Mouse (Mus musculus) MEL-GATA-1-ER (cell line): Measurements from ENCODE around the gene Mrpl23.

Source experiments
- DNase-seq: peaks from one replicate; pipeline ENCODE4 v3.0.0-alpha.2; 2012; ENCODE audit warnings: low read depth; ENCODE audit errors: extremely low read depth

Mrpl23 gene

DNA sequence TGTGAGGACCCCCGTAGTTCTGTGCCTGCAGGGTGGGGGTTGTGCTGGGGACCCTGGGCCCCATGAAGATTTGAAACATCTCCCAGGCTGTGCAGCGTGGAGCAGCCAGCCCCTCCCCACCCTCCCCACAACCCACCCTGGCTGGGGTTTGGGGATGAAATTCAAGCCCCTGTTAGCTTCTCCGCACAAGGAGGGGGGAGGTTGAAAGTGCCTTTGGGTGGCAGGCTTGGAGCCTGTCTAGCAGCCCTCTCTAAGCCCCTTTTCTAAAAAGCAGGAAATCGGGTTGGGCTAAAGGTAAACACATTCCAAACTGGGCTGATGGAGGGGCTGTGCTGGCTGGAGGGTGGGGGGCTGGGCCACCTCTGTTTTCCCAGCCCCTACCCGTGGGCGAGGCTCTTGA, 40.5 kb downstream of the Mrpl23 start:
- DNase-seq = no peak

DNA sequence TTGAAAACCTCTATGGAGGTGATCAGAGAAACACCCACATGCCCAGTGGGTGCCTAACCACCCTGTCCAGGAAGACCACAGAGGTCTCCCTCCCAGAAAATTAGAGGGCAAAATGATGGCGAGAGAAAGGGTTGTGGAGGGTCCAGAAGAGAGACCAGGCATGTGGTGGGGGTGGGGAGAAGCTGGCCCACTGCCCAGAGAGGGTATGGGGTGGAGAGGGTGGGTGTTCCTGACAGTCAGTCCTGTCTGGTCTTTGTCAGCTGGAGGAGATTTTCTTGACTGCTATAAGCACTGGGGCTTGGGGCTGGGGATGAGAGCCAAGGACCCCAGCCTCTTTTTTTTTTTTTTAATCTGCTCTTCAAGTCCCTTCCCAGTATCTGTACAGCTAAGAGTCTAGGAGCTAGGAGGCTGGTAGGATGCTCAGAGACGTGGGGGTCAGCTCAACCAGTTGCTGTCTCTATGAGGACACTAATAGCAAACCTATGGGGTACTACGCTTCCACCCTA, 41.7 kb downstream of the Mrpl23 start:
- no peak for DNase-seq

DNA sequence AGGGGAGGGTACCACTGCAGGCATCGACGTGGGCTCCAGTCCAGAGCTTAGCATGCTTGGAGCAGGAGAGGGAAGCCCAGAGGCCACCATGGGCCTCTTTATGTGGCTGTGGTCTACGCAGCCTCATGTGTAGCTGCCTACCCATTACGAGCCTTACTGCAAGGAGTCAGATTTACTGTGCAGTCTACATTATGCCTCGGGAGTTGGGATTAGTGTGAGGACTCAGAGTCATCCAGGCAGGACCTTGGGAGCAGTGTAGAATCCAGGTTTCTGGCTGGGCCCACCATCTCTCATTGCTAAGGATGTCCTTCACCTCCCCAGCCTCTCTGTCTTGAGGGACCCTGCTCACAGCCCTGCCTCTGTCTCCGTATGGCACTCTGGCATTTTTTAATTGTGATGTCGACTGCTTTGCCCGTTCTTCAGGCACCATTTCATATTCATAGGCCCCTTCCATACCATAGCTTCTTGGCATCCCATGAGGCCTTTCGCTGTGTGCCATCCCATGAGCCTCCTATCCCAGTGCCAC, 42.4 kb downstream of the Mrpl23 start:
- DNase-seq = no peak

DNA sequence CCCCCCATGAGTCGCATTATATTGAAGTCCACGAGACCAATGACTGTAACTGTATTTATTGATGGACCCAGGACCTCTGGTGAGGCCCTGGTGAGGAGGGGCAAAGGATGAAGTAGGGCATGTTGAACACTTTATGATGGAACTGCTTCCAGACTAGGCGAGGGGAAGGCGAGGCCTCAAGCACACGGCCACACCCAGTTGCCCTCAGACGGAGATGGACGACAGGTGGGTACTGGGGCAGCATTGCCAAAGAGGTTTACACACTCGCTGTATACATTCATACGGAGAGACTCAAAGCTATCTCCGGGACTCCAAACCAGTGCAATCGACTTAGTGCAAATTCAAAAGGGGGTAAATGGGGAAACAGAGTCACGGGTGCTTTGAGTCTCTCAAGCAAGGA, 43.0 kb downstream of the Mrpl23 start:
- no peak for DNase-seq

DNA sequence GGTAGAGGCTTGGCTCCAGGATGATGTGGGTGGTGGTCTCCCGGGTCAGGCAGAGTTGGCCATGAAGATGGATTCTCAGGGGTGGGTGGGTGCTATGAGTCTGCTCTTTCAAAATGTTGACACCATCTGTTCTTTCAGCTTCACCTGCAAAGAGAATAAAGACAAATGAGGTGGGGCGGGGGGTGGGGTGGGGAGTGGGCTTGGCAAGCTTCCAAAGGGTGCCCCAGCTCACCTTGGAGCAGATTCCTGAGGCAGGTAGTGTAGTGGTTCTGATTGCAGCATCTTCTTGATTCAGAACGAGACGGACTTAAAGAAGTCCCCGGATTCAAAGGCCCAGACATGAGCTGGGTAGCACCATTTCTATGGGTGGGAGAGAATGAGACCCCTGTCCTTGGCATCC, 43.5 kb downstream of the Mrpl23 start:
- DNase-seq = no peak

DNA sequence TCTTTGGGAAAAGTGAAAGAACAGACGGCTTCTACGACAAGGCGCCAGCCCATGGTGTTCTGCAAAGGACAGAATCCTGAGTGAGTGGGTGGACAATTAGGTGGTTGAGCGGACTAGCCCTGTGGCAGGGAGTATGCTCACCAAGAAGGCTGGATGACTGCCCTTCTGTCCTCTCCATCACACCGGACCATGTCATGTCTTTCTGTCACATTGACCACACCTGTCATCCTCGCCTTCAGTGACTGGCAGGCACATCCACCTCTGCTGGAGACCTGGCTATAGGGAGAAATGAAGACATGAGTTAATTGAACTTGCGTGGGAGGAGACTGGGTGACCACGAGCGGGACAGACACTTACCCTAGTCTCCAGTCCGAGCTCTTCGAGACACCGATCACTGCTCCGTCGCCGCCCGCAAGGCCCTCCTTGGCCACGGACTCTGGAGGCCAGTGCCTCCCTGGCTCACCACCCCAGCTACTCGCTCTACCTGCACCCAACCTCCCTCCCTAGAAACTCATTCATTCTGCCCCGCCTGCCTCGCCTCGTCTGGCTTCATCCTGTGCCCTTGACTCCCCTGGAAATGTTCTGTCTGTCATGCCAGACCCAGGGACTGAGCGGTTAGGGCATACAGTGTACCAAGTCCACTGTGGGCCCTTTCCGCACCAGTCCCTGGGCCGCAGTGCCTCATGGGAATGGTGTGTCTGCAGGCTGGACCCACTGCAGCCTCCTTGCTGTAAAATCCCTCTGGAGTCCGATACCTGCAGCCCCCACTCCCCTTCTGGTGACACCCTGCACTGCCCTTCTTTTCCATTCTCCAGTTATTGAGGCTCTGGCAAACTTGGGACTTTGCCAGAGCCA, 44.2 kb downstream of the Mrpl23 start:
- DNase-seq = no peak

DNA sequence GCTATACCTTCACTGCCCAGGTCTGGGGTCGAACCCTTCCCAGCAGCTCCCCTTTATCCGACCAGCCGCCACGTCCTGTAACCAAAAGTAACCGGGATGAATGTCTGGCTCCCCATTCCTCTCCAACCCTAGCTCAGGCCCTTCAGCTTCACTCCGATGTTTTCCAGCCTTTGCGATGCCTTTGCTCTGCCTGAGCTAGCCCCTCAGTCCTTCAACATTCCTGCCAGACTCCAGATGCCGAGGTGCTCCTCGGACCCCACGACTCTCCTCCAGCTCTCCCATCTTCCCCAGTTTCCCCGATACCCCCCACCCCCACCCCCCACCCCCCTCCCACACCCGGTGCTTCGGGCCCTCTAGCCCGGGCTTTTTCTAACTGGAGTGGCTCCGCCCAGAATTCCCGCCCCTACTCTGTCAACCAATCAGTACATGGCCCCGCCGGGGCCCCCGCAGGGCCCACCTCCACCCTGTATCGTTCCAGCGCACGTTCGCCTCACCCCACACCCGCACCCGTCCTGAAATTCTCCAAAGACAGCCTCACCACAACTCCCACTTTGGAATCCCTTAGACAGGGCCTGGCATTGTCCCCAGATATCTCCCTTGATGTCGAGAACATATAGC, 45.4 kb downstream of the Mrpl23 start:
- no peak for DNase-seq

DNA sequence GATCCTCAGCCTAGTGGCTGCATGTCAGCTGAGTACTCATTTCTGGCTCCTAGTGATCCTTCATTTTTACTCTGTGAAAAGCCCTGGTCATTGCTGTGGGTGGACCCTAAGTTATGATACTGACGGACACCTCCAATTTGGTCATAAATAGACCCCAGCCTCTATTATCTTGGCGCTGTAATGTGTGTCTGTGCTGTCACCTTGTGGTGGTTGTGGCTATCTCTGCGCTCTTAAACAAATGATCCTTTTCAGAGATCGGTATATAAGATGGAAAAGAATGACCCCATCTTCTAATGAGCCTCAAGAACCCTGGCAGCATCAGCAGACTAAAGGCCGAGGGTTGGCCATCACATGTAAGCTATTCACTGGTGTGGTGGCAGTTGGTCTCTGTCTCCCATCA, 46.6 kb downstream of the Mrpl23 start:
- DNase-seq = no peak

DNA sequence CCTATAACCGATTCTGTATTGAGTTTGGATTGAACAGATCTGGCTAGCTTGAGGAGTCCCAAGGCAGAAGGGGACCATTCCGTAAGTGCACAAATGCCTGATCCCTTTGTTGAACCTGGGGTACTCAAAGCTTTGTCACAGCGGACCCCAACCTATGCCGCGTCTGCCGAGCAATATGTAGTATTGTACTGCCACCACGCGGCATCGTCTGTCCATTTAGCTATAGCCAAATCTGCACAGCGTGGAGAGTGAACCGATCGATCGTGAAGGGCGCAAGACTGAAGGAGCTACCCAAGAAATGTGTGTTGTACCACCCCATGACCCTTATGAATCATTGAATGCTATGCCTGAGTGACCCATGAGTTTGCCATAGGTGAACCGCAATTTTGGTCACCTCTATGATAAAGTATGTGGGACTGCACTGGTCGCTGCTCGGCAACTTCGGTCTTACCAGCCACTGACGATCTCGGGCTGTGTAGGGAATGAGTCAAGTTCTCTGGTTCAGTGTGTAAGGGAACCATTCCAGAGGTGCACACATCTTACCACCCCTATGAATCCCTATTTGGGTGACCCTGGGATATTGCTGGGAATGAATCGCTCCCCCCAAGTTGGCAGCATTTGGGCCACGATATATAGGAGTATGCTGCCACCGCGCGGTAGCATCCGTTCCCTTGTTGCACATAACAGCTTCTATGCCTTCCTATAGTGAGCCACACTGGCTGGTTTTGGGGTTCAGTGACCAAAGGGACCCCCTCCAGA, 47.8 kb downstream of the Mrpl23 start:
- no peak for DNase-seq

DNA sequence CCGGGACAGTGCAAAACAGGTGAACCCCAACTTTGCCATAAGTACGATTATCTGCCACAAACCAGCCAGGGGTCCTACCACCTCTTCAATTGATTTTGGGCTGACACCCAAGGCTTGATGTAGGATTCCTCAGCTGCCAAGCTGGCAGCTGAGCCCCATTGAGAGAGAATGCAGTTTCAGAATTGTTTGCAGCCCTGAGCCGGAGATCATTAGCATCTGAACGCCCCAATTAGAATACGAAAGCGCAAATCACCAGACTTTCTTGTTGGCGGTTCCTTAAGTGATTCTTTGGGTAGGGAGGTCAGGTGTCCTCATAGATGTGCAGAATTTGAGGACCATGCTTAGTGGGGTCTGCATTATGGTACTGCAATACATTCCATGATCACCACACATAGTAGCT, 48.7 kb downstream of the Mrpl23 start:
- no peak for DNase-seq

DNA sequence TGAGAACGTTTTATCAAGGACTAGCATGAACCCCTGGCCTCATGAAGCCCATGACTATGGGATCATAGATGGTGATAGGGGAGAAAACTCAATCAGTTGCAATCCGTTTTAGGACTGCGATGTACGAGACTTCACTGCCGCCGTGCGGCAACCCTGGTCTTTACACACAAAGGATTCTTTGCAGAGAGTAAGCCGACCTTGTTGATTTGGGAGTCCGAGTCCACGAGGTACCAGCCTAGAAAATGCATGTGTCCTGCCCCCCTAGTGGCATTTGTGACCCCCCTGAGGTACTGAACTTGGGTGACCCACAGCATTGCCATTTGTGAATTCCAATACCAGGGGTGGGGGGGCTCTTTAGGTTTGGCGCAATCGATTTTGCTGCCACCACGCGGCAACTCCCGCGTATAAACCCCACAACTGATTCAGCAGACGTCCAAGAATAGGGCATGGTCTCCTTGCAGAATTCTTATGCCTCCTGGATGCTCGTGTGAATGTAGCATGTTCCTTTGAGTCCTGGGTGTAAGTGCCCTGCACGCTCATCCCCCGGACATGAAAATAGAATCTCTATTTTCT, 49.3 kb downstream of the Mrpl23 start:
- DNase-seq = no peak

DNA sequence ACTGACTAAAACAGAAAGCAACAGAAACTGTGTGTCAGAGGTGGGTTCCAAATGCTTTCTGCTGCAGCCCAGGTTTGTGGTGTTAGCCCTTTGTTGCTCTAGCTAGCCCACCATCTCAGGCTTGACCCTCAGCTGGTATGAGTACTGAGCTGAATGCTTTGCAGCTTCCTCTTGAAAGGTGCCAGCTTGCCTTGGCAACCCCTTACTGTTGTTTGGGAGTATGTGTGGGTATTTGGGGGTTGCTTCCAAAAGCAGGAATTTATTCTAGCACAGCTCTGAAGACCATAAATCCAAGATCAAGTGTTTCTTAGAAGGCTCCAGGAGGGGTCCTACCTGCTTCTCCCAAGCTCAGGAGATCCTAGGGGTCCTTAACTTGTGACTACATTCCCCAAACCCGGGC, 52.4 kb downstream of the Mrpl23 start:
- DNase-seq = no peak

DNA sequence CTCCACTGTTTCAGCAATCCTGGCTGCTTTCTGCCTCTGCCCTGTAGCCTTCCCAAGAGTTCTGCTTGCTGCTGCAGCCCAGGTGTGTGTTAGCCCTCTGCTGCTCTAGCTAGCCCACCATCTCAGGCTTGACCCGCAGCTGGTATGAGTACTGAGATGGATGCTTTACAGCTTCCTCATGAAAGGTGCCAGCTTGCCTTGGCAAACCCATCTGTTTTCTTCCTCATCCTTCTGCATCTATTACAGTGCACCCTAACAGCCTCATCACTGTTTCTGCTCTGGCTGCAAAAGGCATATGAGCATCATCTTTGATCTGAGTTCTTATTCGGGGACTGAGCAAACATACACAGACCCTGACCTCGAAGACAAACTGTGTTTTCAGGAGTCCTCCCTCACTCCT, 53.4 kb downstream of the Mrpl23 start:
- DNase-seq = no peak

DNA sequence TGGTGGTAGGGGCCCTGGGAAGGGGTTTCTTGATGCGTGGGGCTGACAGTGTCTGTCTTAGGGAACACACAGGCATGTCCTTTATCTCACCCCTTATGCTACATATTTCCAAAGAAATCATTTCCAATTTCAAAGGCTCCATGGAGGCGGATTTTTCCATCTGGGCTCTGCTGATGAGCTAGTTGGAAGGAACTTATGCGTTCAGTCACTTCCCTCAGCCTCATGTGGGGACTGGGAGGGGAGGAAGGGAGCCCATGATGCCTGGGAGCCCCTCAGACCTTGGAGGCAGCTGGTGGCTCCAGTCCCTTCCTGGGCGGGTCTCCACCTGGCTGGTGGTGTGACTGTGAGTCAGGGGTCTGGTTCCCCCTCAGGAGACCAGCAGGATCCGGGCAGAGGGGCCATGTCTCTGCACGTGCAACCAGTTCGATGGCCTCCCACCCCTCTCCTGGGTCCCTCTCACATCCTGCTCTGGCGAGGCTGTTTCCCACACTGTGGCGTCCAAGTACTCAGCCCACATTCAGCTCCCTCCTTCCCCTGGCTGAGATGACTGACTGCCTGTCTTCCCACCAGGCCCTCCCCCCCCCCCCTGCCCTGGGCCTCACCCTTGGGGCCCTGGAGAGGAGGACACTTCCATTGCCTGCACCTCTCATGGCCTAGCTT, 55.9 kb downstream of the Mrpl23 start:
- DNase-seq = no peak
